Mouse (Mus musculus): Measurements from ENCODE around the gene Tamm41.

DNA sequence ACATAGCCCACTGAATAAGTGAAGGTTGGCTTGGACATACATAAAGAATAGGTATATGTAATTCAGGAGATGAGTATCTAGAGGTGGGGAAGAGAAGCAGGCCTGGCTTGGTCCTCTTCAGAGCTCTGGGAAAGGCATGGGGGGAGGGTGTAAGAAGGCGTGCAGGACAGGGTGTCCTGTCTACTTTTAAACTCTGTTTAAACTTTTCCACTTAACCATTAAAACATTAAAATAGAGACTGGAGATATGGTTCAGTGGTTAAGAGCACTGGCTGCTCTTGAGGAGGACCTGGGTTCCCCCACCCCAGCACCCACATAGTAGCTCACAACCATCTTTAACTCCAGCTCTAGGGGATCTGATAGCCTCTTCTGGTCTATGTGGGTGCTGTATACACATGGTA is 64.7 kb downstream of the Tamm41 start:
- no peak for TF ChIP-seq CTCF (IDR thresholded peaks at IDR 0.05; ENCODE audit: control insufficient read depth, insufficient read depth, insufficient read length)
- no peak for TF ChIP-seq CEBPB (IDR thresholded peaks at IDR 0.05; ENCODE audit: low read depth)
- TF ChIP-seq MYOD1 (IDR thresholded peaks at IDR 0.05; ENCODE audit: control insufficient read depth, insufficient read length, low read depth) = no peak
